Mouse (Mus musculus) lung, adult 2 months (tissue): ENCODE results near the gene Kdm5b. TPM values are rescaled to one million over a fixed set of nuclear protein-coding genes. Genes with fewer than 3 reads are reported as not detected.

Experiments used
- DNase-seq: peaks from one replicate; pipeline ENCODE4 v3.0.0; 2022
- H3K4me1 ChIP-seq: fragments of 200-500 bp; 2 replicates; pipeline ENCODE4 v1.6.1; 2011; ENCODE audit warnings: low read length; ENCODE audit not compliant: control insufficient read depth, insufficient read depth
- H3K4me3 ChIP-seq: fragments of 200-500 bp; replicated peaks from 2 replicates; pipeline ENCODE3; 2011; ENCODE audit warnings: low read depth, mild to moderate bottlenecking, control low read depth, low read length; ENCODE audit errors: extremely low read depth
- CTCF ChIP-seq: fragments of 200-500 bp; IDR thresholded peaks from 2 replicates; pipeline ENCODE4 v1.5.1; 2011; ENCODE audit warnings: mild to moderate bottlenecking, low read length, control low read depth; ENCODE audit not compliant: insufficient read depth
- POLR2A ChIP-seq: fragments of 200-500 bp; IDR thresholded peaks from 2 replicates; pipeline ENCODE4 v1.6.1; 2011; ENCODE audit warnings: low read depth, mild to moderate bottlenecking, control low read depth, low read length, borderline replicate concordance; ENCODE audit errors: extremely low read depth
- WGBS: fragments of 180-500 bp; shearing (Covaris S2); methylation state at CpG from one replicate; pipeline ENCODE4 v1.1.7; 2018; 5-methylcytosine and 5-hydroxymethylcytosine counted together
- polyA plus RNA-seq: library from polyadenylated mRNA; depleted of rRNA; stranded (reverse); fragments of >200 nt; gene quantifications from 2 replicates; pipeline ENCODE4 v1.2.3, GENCODE M21; 2012

The Kdm5b gene
- polyA plus RNA-seq, 1 experiment: 10.1 TPM

GRCm38 (mm10) chr1:134639460-134639859 is 79.5 kb downstream of the Kdm5b start:
- no peak for TF ChIP-seq POLR2A
- TF ChIP-seq CTCF: no peak
- no peak for DNase-seq
- Histone ChIP-seq H3K4me1 (no peaks in the 10 kb centered on the region), H3K4me3 (no peak overlapping the region)
- 71% methylated on average over 6 of the region's 6 CpGs for WGBS

GRCm38 (mm10) chr1:134641507-134641906 is 81.5 kb downstream of the Kdm5b start:
- H3K4me3 ChIP-seq: no peak overlapping the region
- H3K4me1 ChIP-seq: peaks cover 3% of the 10 kb centered on the region; the same call in 1 of the 2 replicates
- 35% methylated on average over 3 of the region's 3 CpGs for WGBS
- peak; percentile 20; the same call in 1 of the 2 replicates for TF ChIP-seq CTCF
- TF ChIP-seq POLR2A: no peak
- no peak for DNase-seq

GRCm38 (mm10) chr1:134643702-134644101 is 83.7 kb downstream of the Kdm5b start:
- H3K4me1 ChIP-seq: peaks cover 6% of the 10 kb centered on the region
- TF ChIP-seq CTCF (no peak), POLR2A (no peak)
- no peak overlapping the region for H3K4me3 ChIP-seq
- 61% methylated on average over 6 of the region's 6 CpGs for WGBS
- peak; percentile 33 for DNase-seq

GRCm38 (mm10) chr1:134645408-134646200 is 85.6 kb downstream of the Kdm5b start:
- DNase-seq: no peak
- H3K4me3 ChIP-seq: no peak overlapping the region
- peaks cover 6% of the 10 kb centered on the region for H3K4me1 ChIP-seq
- 17% methylated on average over 16 of the region's 16 CpGs for WGBS
- TF ChIP-seq CTCF (no peak), POLR2A (no peak)

- no peak for TF ChIP-seq POLR2A
- TF ChIP-seq CTCF: no peak
- peak within 1 kb of the TSS; percentile 29 for H3K4me3 ChIP-seq
- WGBS: 1% methylated on average over 63 of the region's 63 CpGs
- DNase-seq: no peak
- H3K4me1 ChIP-seq: peaks cover 6% of the 10 kb centered on the region
These were observed 86.4 kb downstream of the Kdm5b start, which contains the start of gene Syt2 for GRCm38 (mm10) chr1:134646261-134646962. TSS of gene Syt2 (plus strand) at chr1:134646677.

GRCm38 (mm10) chr1:134646963-134647282 is 87.0 kb downstream of the Kdm5b start:
- H3K4me1 ChIP-seq: peaks cover 8% of the 10 kb centered on the region
- peak overlapping the region; percentile 22 for H3K4me3 ChIP-seq
- TF ChIP-seq POLR2A (no peak), CTCF (no peak)
- WGBS: 2% methylated on average over 28 of the region's 28 CpGs
- DNase-seq: no peak

GRCm38 (mm10) chr1:134647591-134647990 is 87.6 kb downstream of the Kdm5b start:
- WGBS: 63% methylated on average over 7 of the region's 7 CpGs
- Histone ChIP-seq H3K4me3 (no peak overlapping the region), H3K4me1 (peaks cover 12% of the 10 kb centered on the region)
- no peak for TF ChIP-seq CTCF
- no peak for TF ChIP-seq POLR2A
- no peak for DNase-seq

GRCm38 (mm10) chr1:134650816-134651215 is 90.8 kb downstream of the Kdm5b start:
- Histone ChIP-seq H3K4me3 (no peak overlapping the region), H3K4me1 (peaks cover 12% of the 10 kb centered on the region)
- TF ChIP-seq POLR2A: no peak
- no peak for TF ChIP-seq CTCF
- no peak for DNase-seq
- 89% methylated on average over 5 of the region's 5 CpGs for WGBS

- WGBS: 35% methylated on average over 13 of the region's 13 CpGs
- Histone ChIP-seq H3K4me1 (peaks cover 9% of the 10 kb centered on the region), H3K4me3 (no peak overlapping the region)
- no peak for TF ChIP-seq POLR2A
- TF ChIP-seq CTCF: no peak
- DNase-seq: no peak
These were observed 91.4 kb downstream of the Kdm5b start for GRCm38 (mm10) chr1:134651268-134651850.

GRCm38 (mm10) chr1:134651851-134652398 is 92.0 kb downstream of the Kdm5b start:
- no peak for DNase-seq
- WGBS: 22% methylated on average over 4 of the region's 4 CpGs
- Histone ChIP-seq H3K4me3 (no peak overlapping the region), H3K4me1 (peaks cover 7% of the 10 kb centered on the region)
- TF ChIP-seq POLR2A (no peak), CTCF (no peak)
